Mouse (Mus musculus): ENCODE data around the gene Hpcal4.

Hpcal4 gene

DNA sequence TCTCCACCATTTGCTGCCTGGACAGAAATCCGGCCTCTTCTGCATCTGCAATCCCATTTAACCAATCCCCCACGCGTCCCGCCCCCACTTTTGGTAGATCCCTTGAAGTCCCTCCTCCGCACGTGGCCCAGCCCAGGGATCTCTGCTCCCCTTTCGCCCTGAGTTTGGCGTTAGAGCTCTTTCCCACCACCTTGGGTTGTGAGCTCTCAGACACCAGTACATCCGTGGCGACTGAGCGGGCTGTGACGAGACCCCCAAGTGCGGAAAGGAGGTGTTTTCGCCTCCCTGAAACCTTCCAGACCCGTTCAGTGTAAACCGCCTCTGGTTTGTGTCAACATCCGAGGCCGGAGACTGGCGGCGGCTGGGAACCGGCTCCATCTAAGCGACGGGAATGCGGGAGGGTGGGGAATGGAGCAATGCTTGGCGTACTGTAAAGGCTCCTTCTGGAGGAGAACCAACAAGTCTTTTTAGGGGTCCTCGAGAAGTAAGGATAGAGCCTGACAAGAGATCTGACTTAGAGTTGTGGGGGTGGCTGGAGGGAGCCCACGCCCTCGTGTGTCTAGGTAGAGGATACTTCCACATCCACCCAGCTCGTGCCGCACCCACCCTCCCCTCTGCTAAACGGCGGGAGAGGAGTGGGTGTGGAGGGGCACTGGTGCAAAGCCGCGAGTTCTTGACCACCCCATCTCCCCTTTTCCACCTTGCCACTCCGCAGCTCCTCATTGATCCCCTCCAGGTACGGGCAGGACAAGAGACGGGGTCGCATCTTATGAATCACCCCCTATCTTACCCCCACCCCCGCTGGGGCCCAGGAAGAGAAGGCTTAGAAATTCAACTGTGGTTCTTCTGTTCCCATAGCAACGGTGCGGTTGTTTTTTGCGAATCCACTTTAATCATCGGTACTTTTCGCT is at the start of gene Hpcal4:
TSS of gene Hpcal4 (plus strand) at position 900 of the 911 bp plus-strand sequence.
- in situ Hi-C loops (cut with MboI, MseI) = no loop called here

GRCm38 (mm10) chr4:123137551-123137950 is 45.5 kb upstream of the Hpcal4 start:
- in situ Hi-C loops (cut with MboI, MseI) = loop anchor here in 1 of 2 experiments (25.0 kb wide), 1 partner anchor 775 kb away; the partner anchor contains the start of genes 4930535I16Rik, Mycbp and Rragc

- in situ Hi-C loops (cut with MboI, MseI) = loop anchor here in 1 of 2 experiments (25.0 kb wide), 1 partner anchor 773 kb away; the partner anchor contains the start of genes 4930535I16Rik, Mycbp and Rragc
These were observed 43.4 kb upstream of the Hpcal4 start, which contains the start of gene Ppie for GRCm38 (mm10) chr4:123139513-123140154. Gene Ppie, minus strand, starts transcription at chr4:123139951.

DNA sequence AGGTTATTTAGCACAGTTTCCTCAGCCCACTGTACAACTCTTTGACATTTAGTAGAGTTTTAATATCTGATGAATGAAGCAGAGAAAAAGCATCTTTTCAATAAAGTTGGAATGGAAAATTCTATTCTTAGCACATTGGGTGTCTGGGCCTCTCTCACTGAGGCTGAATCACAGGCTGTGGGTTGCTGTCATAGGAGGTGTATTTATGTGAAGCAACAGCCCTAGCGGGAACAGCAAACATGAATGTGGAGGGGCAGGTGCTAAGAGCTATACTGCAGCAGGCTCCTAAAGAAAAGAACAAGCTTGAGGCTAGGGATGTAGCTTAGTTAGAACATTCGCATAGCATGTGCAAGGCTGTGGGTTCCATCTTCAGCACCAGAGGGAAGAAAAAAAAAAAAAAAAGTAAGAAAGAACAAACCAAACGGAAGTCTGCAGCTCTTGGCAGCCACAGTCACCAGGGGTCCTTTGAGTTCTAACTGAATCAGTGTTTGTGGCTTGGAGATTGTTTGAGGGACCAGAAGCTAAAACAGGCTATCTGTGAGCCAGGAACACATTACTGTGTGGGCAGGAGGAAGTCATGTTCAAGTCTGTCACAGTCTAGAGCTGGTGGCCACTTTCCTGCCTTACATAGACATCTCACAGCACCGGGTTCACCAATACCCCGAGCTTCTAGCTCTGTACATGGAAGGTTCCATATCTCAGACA is 35.4 kb upstream of the Hpcal4 start:
- in situ Hi-C loops (cut with MboI, MseI) = loop anchor here in 1 of 2 experiments (25.0 kb wide), 1 partner anchor 765 kb away; the partner anchor contains the start of genes 4930535I16Rik, Mycbp and Rragc

- in situ Hi-C loops (cut with MboI, MseI) = no loop called here
These were observed 31.0 kb upstream of the Hpcal4 start for GRCm38 (mm10) chr4:123152003-123152402.

DNA sequence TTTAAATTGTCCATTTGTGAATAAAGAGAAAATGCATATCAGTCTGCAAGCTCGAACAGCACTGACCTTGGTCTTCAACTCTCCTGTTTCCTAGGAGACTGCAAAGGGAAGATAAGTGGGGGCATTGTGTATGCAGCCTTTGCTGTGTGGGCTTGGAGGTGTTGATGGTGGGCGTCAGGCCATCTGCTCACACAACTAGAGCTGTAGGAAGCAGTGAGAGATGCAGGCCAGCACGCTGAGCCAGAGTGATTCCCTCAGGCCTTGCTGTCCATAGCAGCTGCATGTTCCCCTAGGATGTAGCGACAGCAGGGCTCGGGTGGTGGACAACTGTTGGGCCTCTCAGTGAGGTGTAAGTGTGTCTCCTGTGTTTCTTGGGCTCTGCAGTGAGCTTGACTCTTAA is 30.1 kb upstream of the Hpcal4 start:
- in situ Hi-C loops (cut with MboI, MseI) = no loop called here

DNA sequence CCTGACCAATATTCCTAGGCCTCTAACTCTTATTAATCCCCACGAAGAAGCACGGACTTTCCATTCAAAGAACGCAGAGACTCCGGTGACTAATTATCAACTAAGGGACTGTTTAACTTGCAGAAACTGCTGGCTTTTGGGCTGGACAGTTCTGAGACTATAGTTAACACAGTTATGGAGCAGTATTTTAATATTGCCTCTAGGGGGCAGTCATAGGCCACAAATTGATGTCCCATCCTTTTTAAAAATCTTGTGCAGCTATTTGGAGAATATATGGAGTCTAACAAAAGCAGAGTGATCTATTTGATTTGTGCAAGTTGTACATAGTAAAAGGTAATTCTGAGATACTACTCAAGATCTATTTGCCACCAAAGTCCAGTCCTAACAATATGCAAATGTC is 28.0 kb upstream of the Hpcal4 start:
- in situ Hi-C loops (cut with MboI, MseI) = loop anchor here in 1 of 2 experiments (5.0 kb wide), 1 partner anchor 37 kb away; no protein-coding TSS in a partner anchor

GRCm38 (mm10) chr4:123155427-123155826 is 27.6 kb upstream of the Hpcal4 start:
- in situ Hi-C loops (cut with MboI, MseI) = loop anchor here in 1 of 2 experiments (5.0 kb wide), 1 partner anchor 37 kb away; no protein-coding TSS in a partner anchor

DNA sequence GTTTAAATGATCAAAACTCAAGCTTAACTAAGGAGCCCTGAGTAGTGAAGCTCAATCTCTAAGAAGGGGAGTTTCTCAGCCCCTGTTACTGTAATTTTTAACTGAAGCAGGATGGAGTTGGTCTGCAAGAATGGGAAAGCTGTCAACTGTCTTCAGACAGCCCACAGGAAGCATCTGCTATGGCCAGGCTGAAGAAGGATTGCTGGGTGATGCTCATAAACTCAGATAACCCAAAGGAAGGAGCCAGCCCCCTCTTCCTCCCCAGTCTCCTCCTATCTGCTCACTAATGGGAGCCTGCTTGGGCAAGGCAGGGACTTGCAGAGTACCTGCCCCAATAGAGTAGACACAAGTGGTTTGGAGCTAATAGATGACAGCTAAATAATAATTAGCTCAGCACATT is 27.2 kb upstream of the Hpcal4 start:
- in situ Hi-C loops (cut with MboI, MseI) = loop anchor here in 1 of 2 experiments (5.0 kb wide), 1 partner anchor 36 kb away; no protein-coding TSS in a partner anchor

GRCm38 (mm10) chr4:123160571-123160970 is 22.5 kb upstream of the Hpcal4 start:
- in situ Hi-C loops (cut with MboI, MseI) = loop anchor here in 1 of 2 experiments (5.0 kb wide), 1 partner anchor 97 kb away; no protein-coding TSS in a partner anchor

- in situ Hi-C loops (cut with MboI, MseI) = loop anchor here in 1 of 2 experiments (5.0 kb wide), 1 partner anchor 96 kb away; no protein-coding TSS in a partner anchor
These were observed 21.8 kb upstream of the Hpcal4 start for GRCm38 (mm10) chr4:123161251-123161650.

DNA sequence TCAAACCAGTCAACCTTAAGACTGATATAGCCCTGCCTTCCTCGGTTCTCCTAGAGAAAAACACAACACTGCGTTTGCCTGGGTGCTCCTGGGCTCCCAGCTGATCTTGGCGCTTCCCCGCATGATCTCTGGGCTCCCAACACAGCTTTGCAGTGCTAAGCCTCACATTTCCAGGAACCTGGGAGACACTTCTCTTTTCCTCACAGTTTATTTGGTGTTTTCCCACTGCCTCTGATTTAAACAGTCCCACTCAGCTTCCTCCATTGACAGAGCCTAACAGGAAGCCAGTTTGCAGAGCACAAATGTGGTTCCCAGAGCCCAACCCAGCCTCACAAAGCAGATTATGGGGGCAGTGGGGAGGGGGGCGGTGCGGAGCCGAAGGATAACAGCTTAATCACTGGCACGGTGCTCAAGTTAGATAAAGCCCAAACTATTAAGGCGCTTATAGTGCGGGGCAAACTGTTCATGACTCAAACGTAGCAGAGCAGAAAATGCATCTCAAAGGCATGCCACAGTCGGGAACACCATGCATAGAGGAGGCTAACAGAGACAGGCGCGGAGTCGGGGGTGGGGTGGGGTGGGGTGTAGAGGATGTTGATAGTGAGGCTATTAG is 20.6 kb upstream of the Hpcal4 start:
- in situ Hi-C loops (cut with MboI, MseI) = loop anchor here in 1 of 2 experiments (5.0 kb wide), 1 partner anchor 95 kb away; no protein-coding TSS in a partner anchor

- in situ Hi-C loops (cut with MboI, MseI) = loop anchor here in 1 of 2 experiments (5.0 kb wide), 1 partner anchor 93 kb away; no protein-coding TSS in a partner anchor
These were observed 18.9 kb upstream of the Hpcal4 start for GRCm38 (mm10) chr4:123164157-123164556.

GRCm38 (mm10) chr4:123171811-123172210 is 11.2 kb upstream of the Hpcal4 start:
- in situ Hi-C loops (cut with MboI, MseI) = no loop called here

DNA sequence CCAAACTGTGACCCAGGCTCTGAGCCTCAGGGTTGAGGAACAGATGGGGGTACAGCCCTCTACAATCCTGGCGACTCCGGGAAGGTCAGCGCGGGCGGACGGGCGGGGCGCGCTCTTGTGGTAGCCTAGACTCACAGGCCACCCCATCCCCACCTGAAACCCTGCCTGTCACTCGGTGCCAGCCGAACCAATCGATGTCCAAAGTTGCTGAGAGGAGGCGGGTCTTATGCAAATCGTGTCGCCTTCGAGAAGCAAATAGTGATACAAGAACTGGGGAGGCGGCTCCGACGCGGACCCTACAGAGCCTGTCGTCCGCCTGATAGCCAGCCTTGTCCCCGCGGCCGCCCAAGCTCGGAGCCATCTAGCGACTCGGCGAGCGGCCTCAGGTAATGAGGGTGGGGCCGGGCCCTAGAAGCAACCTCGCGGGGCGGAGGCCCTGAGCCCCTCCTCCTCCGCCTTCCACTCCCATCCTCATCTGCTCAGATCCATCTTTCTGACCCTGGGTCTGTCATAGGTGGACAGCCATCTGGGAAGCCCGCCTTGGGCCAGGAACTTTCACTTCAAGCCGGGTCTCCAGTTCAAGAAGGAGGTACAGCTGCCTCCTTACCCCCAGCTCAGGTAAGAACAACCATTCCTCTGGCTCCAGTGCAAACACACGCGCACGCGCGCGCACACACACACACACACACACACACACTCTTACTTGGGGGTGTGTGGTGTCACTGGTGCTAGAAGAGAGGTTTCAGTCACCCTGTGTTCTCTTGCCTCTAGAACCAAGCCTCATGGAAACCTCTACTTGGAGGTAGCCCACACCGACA is 421 bp downstream of the Hpcal4 start:
- in situ Hi-C loops (cut with MboI, MseI) = no loop called here

- in situ Hi-C loops (cut with MboI, MseI) = no loop called here
These were observed 1.8 kb downstream of the Hpcal4 start for GRCm38 (mm10) chr4:123184816-123185215.

- in situ Hi-C loops (cut with MboI, MseI) = loop anchor here in 1 of 2 experiments (5.0 kb wide), 1 partner anchor 35 kb away; no protein-coding TSS in a partner anchor
These were observed 9.3 kb downstream of the Hpcal4 start for GRCm38 (mm10) chr4:123192336-123192735.

- in situ Hi-C loops (cut with MboI, MseI) = loop anchor here in 1 of 2 experiments (5.0 kb wide), 1 partner anchor 36 kb away; no protein-coding TSS in a partner anchor
These were observed 10.8 kb downstream of the Hpcal4 start for GRCm38 (mm10) chr4:123193791-123194190.

DNA sequence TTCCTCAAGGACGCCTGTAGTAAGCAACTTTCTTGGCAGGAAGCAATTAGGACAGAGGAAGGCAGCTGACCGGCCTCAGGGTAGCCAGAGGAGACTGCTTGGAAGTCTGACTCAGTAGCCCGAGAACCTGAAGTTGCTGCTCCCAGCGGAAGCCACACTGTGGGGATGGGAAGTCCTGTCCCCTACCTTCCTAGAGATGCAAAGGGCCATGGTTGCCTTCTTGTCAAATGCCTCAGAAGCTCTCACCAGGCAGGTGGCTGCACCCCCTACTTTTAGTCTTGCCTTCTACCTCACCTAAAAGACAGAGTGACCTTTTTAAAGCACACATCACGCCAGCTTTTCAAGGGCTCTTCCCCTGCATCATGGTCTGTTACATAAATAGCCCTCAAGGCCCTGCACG is 13.7 kb downstream of the Hpcal4 start:
- in situ Hi-C loops (cut with MboI, MseI) = no loop called here

All from T-helper 17 cell (primary cell).